Mouse (Mus musculus): ENCODE results near the gene Sptbn2. TPM values are rescaled to one million over a fixed set of nuclear protein-coding genes. Genes with fewer than 3 reads are reported as not detected.

Sptbn2 gene
- polyA plus RNA-seq, 1 experiment from 2014 or later = 0.75 TPM

DNA sequence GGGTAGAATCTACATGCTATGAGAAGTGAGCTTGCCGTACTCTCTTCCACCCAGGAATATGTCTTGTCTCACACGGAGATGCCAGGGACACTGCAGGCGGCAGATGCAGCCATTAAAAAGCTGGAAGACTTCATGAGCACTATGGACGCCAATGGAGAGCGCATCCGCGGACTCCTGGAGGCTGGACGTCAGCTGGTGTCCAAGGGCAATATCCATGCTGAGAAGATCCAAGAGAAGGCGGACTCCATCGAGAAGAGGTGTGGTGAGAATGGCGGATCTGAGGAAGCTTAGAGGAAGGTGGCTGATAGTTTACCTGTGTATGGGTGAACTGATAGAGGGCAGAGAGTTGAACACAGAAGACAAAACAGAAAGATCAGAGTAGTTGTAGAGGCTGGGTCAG, 28.1 kb downstream of the Sptbn2 start:
- WGBS = 92% methylated on average over 11 of the region's 11 CpGs
- no peaks in the 10 kb centered on the region for H3K9me3 ChIP-seq (ENCODE audit: control insufficient read depth, low read length)
- H3K4me2 ChIP-seq = no peak overlapping the region
- no peak overlapping the region for H3K4me3 ChIP-seq (ENCODE audit: low read depth, low read length)
- ATAC-seq (replicated peaks; ENCODE audit: low FRiP score) = no peak
- H3K36me3 ChIP-seq (ENCODE audit: control insufficient read depth, insufficient read depth, low read length) = no peaks in the 10 kb centered on the region
- H3K27ac ChIP-seq (ENCODE audit: low read depth, low read length) = no peak overlapping the region
- H3K27me3 ChIP-seq (replicated peaks; ENCODE audit: control insufficient read depth, insufficient read depth, low read length) = no peaks in the 10 kb centered on the region
- no peak for DNase-seq (ENCODE audit: low spot score)
- no peaks in the 10 kb centered on the region for H3K4me1 ChIP-seq (replicated peaks; ENCODE audit: control insufficient read depth, insufficient read depth, low read length)
- H3K9ac ChIP-seq (ENCODE audit: low read depth, low read length) = no peak overlapping the region

DNA sequence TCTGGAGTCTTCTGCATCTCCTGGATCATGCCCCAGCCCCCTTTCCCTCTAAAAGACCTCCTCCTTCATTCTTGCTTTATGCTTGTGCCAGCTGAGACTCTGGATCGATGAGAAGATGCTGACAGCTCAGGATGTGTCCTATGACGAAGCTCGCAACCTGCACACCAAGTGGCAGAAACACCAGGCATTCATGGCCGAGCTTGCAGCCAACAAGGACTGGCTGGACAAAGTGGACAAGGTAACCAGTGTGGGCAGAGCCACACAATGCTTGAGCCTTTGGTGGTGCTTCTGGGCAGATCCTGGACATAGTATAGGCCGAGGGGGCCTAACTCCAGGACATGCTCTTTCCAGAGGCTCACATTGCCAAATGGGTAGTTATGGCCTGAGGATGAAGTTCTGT, 28.8 kb downstream of the Sptbn2 start:
- Histone ChIP-seq H3K27me3 (replicated peaks; ENCODE audit: control insufficient read depth, insufficient read depth, low read length) (no peaks in the 10 kb centered on the region), H3K9me3 (ENCODE audit: control insufficient read depth, low read length) (no peaks in the 10 kb centered on the region), H3K27ac (ENCODE audit: low read depth, low read length) (no peak overlapping the region), H3K4me3 (ENCODE audit: low read depth, low read length) (no peak overlapping the region), H3K4me2 (no peak overlapping the region), H3K9ac (ENCODE audit: low read depth, low read length) (no peak overlapping the region), H3K36me3 (ENCODE audit: control insufficient read depth, insufficient read depth, low read length) (no peaks in the 10 kb centered on the region), H3K4me1 (replicated peaks; ENCODE audit: control insufficient read depth, insufficient read depth, low read length) (no peaks in the 10 kb centered on the region)
- DNase-seq (ENCODE audit: low spot score) (no peak), ATAC-seq (replicated peaks; ENCODE audit: low FRiP score) (no peak)
- WGBS = 88% methylated on average over 5 of the region's 5 CpGs

DNA sequence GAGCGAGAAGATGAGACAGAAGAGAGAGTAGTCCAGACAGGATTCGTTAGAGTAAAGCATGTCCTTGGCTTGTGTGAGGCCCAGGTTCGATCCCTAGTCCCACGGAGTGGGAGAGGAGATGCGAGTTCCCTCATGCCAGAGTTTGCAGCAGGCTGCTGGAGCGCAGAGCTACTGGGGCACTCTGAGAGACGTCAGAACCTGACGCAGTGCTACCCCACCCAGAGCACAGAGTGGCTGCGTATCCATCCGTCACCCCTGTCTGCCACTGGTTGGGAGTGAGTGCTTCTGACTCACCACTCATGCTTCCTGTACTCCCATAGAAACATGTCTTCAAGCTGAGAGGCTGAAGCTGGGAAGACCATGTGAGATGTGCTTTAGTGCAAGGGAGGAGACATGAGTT, 30.5 kb downstream of the Sptbn2 start:
- Histone ChIP-seq H3K4me2 (no peak overlapping the region), H3K27ac (ENCODE audit: low read depth, low read length) (no peak overlapping the region), H3K4me3 (ENCODE audit: low read depth, low read length) (no peak overlapping the region), H3K9me3 (ENCODE audit: control insufficient read depth, low read length) (no peaks in the 10 kb centered on the region), H3K4me1 (replicated peaks; ENCODE audit: control insufficient read depth, insufficient read depth, low read length) (no peaks in the 10 kb centered on the region), H3K9ac (ENCODE audit: low read depth, low read length) (no peak overlapping the region), H3K27me3 (replicated peaks; ENCODE audit: control insufficient read depth, insufficient read depth, low read length) (no peaks in the 10 kb centered on the region), H3K36me3 (ENCODE audit: control insufficient read depth, insufficient read depth, low read length) (no peaks in the 10 kb centered on the region)
- no peak for DNase-seq (ENCODE audit: low spot score)
- ATAC-seq (replicated peaks; ENCODE audit: low FRiP score) = no peak
- 73% methylated on average over 10 of the region's 10 CpGs for WGBS

DNA sequence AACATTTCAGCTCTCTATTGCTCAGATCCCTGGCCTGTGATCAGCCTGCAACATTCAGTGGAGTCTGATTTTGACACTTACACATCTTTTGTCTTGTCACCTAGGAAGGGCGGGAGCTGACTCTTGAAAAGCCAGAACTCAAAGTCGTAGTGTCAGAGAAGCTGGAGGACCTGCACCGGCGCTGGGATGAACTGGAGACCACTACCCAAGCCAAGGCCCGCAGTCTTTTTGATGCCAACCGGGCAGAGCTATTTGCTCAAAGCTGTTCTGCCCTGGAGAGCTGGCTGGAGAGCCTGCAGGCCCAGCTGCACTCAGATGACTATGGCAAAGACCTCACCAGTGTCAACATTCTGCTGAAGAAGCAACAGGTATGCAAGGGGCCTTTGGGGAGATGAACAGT, 31.3 kb downstream of the Sptbn2 start:
- no peak overlapping the region for H3K4me3 ChIP-seq (ENCODE audit: low read depth, low read length)
- H3K4me2 ChIP-seq = no peak overlapping the region
- no peaks in the 10 kb centered on the region for H3K27me3 ChIP-seq (replicated peaks; ENCODE audit: control insufficient read depth, insufficient read depth, low read length)
- H3K36me3 ChIP-seq (ENCODE audit: control insufficient read depth, insufficient read depth, low read length) = no peaks in the 10 kb centered on the region
- ATAC-seq (replicated peaks; ENCODE audit: low FRiP score) (no peak), DNase-seq (ENCODE audit: low spot score) (no peak)
- no peaks in the 10 kb centered on the region for H3K4me1 ChIP-seq (replicated peaks; ENCODE audit: control insufficient read depth, insufficient read depth, low read length)
- H3K9ac ChIP-seq (ENCODE audit: low read depth, low read length) = no peak overlapping the region
- no peak overlapping the region for H3K27ac ChIP-seq (ENCODE audit: low read depth, low read length)
- WGBS = 86% methylated on average over 6 of the region's 6 CpGs
- no peaks in the 10 kb centered on the region for H3K9me3 ChIP-seq (ENCODE audit: control insufficient read depth, low read length)

DNA sequence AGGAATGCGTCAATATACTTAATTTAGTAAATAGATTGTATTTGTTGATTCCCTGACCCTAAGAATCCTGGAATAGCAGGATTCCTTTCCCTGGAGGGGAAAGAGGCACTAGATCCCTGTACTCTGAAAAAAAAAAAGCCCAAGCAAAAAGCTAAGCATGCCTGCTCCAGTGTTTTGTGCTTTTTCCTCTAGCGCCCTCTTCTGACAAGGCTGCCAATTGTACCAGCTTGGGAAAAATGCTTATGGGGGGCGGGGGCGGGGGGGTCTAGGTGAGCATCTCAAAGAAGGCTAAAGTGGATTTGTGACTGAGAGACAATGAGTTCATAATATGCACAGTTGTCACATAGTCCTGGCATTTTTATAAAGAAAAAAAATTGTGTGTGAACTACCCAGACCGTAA, 32.6 kb downstream of the Sptbn2 start:
- no peaks in the 10 kb centered on the region for H3K27me3 ChIP-seq (replicated peaks; ENCODE audit: control insufficient read depth, insufficient read depth, low read length)
- 47% methylated on average over 5 of the region's 5 CpGs for WGBS
- H3K4me1 ChIP-seq (replicated peaks; ENCODE audit: control insufficient read depth, insufficient read depth, low read length) = no peaks in the 10 kb centered on the region
- H3K36me3 ChIP-seq (ENCODE audit: control insufficient read depth, insufficient read depth, low read length) = no peaks in the 10 kb centered on the region
- no peak overlapping the region for H3K4me3 ChIP-seq (ENCODE audit: low read depth, low read length)
- no peak overlapping the region for H3K27ac ChIP-seq (ENCODE audit: low read depth, low read length)
- H3K9me3 ChIP-seq (ENCODE audit: control insufficient read depth, low read length) = no peaks in the 10 kb centered on the region
- H3K9ac ChIP-seq (ENCODE audit: low read depth, low read length) = no peak overlapping the region
- no peak for ATAC-seq (replicated peaks; ENCODE audit: low FRiP score)
- H3K4me2 ChIP-seq = no peak overlapping the region
- DNase-seq (ENCODE audit: low spot score) = no peak

DNA sequence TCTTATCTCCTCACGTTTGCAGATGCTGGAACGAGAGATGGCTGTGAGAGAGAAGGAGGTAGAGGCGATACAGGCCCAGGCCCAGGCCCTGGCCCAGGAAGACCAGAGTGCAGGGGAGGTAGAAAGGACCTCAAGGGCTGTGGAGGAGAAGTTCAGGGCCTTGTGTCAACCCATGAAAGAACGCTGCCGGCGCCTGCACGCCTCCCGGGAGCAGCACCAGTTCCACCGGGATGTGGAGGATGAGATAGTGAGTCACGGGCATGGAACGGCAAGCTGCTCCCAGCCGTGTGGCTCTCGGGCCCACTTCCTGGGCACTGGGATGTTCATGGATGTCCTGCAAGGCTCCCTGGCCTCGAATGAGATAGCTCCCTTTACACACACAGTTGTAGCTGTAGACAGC, 33.1 kb downstream of the Sptbn2 start:
- Histone ChIP-seq H3K4me3 (ENCODE audit: low read depth, low read length) (no peak overlapping the region), H3K4me2 (no peak overlapping the region), H3K4me1 (replicated peaks; ENCODE audit: control insufficient read depth, insufficient read depth, low read length) (no peaks in the 10 kb centered on the region), H3K9ac (ENCODE audit: low read depth, low read length) (no peak overlapping the region), H3K27ac (ENCODE audit: low read depth, low read length) (no peak overlapping the region), H3K9me3 (ENCODE audit: control insufficient read depth, low read length) (no peaks in the 10 kb centered on the region), H3K27me3 (replicated peaks; ENCODE audit: control insufficient read depth, insufficient read depth, low read length) (no peaks in the 10 kb centered on the region), H3K36me3 (ENCODE audit: control insufficient read depth, insufficient read depth, low read length) (no peaks in the 10 kb centered on the region)
- DNase-seq (ENCODE audit: low spot score) = no peak
- ATAC-seq (replicated peaks; ENCODE audit: low FRiP score) = no peak
- 76% methylated on average over 14 of the region's 14 CpGs for WGBS

DNA sequence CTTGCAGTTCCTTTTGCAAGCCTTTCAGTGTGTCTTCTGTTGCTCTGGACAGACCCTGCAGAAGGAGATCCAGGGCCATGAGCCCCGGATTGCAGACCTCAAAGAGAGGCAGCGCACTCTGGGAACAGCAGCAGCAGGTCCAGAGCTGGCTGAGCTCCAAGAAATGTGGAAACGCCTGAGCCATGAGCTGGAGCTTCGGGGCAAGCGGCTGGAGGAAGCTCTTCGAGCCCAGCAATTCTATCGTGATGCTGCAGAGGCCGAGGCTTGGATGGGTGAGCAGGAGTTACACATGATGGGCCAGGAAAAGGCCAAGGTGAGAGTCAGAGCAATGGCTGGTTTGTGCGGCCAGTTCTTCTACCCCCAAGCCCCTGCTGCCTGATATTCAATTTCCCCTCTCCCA, 34.1 kb downstream of the Sptbn2 start:
- WGBS = 79% methylated on average over 9 of the region's 9 CpGs
- DNase-seq (ENCODE audit: low spot score) = no peak

DNA sequence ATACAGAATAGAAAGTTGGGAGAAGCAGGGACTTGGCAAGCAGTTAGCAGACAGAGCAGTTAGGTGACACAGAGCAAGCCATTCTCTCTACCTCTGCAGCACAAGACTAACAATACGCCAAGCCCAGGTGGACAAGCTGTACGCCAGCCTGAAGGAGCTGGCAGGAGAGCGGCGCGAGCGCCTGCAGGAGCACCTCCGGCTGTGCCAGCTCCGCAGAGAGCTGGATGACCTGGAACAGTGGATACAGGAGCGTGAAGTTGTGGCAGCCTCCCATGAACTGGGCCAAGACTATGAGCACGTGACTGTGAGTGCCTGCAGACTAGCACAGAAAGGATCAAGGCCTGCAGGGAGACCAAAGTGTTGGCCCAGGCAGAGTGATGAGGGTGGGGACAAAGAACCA, 34.7 kb downstream of the Sptbn2 start:
- H3K9me3 ChIP-seq (ENCODE audit: control insufficient read depth, low read length) = no peaks in the 10 kb centered on the region
- H3K27me3 ChIP-seq (replicated peaks; ENCODE audit: control insufficient read depth, insufficient read depth, low read length) = no peaks in the 10 kb centered on the region
- no peak overlapping the region for H3K4me3 ChIP-seq (ENCODE audit: low read depth, low read length)
- H3K27ac ChIP-seq (ENCODE audit: low read depth, low read length) = no peak overlapping the region
- H3K4me2 ChIP-seq = no peak overlapping the region
- no peak for ATAC-seq (replicated peaks; ENCODE audit: low FRiP score)
- H3K4me1 ChIP-seq (replicated peaks; ENCODE audit: control insufficient read depth, insufficient read depth, low read length) = no peaks in the 10 kb centered on the region
- 87% methylated on average over 10 of the region's 10 CpGs for WGBS
- no peak overlapping the region for H3K9ac ChIP-seq (ENCODE audit: low read depth, low read length)
- H3K36me3 ChIP-seq (ENCODE audit: control insufficient read depth, insufficient read depth, low read length) = no peaks in the 10 kb centered on the region
- no peak for DNase-seq (ENCODE audit: low spot score)

More for the DNA sequence above, 34.1 kb downstream of the Sptbn2 start:
- Histone ChIP-seq H3K4me2 (no peak overlapping the region), H3K4me1 (replicated peaks; ENCODE audit: control insufficient read depth, insufficient read depth, low read length) (no peaks in the 10 kb centered on the region), H3K27ac (ENCODE audit: low read depth, low read length) (no peak overlapping the region), H3K9me3 (ENCODE audit: control insufficient read depth, low read length) (no peaks in the 10 kb centered on the region), H3K9ac (ENCODE audit: low read depth, low read length) (no peak overlapping the region), H3K4me3 (ENCODE audit: low read depth, low read length) (no peak overlapping the region), H3K36me3 (ENCODE audit: control insufficient read depth, insufficient read depth, low read length) (no peaks in the 10 kb centered on the region), H3K27me3 (replicated peaks; ENCODE audit: control insufficient read depth, insufficient read depth, low read length) (no peaks in the 10 kb centered on the region)
- no peak for ATAC-seq (replicated peaks; ENCODE audit: low FRiP score)

DNA sequence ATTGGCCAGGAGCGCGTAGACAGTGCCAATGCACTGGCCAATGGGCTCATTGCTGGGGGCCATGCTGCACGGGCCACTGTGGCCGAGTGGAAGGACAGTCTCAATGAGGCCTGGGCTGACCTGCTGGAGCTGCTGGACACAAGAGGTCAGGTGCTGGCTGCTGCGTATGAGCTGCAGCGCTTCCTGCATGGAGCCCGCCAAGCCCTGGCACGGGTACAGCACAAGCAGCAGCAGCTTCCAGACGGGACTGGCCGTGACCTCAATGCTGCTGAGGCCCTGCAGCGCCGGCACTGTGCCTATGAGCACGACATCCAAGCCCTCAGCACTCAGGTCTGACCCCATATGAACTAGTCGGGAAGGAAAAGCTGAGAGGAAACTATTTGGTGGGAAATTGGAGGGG, 35.6 kb downstream of the Sptbn2 start:
- DNase-seq (ENCODE audit: low spot score) (no peak), ATAC-seq (replicated peaks; ENCODE audit: low FRiP score) (no peak)
- 84% methylated on average over 14 of the region's 14 CpGs for WGBS

More for the DNA sequence above, 35.6 kb downstream of the Sptbn2 start:
- no peak overlapping the region for H3K9ac ChIP-seq (ENCODE audit: low read depth, low read length)
- H3K9me3 ChIP-seq (ENCODE audit: control insufficient read depth, low read length) = no peaks in the 10 kb centered on the region
- no peak overlapping the region for H3K27ac ChIP-seq (ENCODE audit: low read depth, low read length)
- no peak overlapping the region for H3K4me3 ChIP-seq (ENCODE audit: low read depth, low read length)
- H3K4me1 ChIP-seq (replicated peaks; ENCODE audit: control insufficient read depth, insufficient read depth, low read length) = no peaks in the 10 kb centered on the region
- H3K36me3 ChIP-seq (ENCODE audit: control insufficient read depth, insufficient read depth, low read length) = no peaks in the 10 kb centered on the region
- no peaks in the 10 kb centered on the region for H3K27me3 ChIP-seq (replicated peaks; ENCODE audit: control insufficient read depth, insufficient read depth, low read length)
- no peak overlapping the region for H3K4me2 ChIP-seq
